Mouse (Mus musculus): ENCODE data around the gene Naa50. TPM values are rescaled to one million over a fixed set of nuclear protein-coding genes. Genes with fewer than 3 reads are reported as not detected.

The Naa50 gene
- total RNA-seq, 2 experiments from 2014 or later = 64.5 to 68.8 TPM

DNA sequence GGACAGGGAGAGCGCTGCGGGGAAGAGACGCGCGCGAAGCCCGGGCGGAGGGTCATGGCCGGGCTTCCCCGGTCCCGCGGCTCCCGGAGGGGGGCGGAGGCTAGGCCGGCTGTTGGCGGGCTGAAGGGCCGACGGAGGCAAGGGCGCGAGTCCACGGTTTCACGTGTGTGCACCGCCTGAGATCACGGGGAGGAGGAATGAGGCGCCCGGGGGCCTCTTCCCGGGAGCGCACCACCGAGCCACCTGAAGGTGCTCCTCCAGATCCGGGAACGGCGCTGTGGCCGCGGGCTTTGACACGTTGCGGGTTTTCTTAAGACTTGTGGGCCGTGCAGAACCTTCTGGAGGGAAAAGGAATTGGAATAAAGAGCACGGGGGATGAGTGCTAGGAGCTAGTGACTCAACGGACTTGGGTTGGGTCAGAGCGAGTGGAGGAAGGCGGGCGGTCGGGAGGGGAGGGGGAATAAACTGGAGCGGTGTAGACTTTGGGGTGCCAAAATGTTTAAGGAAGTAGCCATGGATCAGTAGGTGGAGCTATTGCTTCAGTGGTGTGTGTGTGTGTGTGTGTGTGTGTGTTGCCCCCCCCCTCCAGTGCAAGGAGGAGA is 657 bp downstream of the Naa50 start:
- DNase-seq = peak; percentile 55 to 62

DNA sequence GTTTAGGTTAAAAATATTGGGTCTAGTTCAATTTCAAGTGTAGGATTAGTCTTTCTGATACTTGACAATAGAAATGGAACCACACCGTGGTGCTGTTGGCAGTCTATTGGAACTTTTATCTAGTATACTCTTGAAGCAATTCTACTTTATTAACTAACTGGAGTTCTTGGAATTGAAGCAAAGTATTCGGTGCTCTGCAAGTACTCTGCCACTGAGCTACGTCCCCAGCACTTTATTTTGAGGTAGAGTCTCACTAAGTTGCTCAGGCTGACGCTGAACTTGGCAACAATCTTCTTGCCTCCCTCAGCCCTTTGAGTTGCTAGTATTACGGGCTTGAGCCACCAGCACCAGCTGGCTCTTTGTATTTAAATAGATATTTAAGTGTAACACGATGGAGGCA is 1.9 kb downstream of the Naa50 start:
- DNase-seq = no peak

DNA sequence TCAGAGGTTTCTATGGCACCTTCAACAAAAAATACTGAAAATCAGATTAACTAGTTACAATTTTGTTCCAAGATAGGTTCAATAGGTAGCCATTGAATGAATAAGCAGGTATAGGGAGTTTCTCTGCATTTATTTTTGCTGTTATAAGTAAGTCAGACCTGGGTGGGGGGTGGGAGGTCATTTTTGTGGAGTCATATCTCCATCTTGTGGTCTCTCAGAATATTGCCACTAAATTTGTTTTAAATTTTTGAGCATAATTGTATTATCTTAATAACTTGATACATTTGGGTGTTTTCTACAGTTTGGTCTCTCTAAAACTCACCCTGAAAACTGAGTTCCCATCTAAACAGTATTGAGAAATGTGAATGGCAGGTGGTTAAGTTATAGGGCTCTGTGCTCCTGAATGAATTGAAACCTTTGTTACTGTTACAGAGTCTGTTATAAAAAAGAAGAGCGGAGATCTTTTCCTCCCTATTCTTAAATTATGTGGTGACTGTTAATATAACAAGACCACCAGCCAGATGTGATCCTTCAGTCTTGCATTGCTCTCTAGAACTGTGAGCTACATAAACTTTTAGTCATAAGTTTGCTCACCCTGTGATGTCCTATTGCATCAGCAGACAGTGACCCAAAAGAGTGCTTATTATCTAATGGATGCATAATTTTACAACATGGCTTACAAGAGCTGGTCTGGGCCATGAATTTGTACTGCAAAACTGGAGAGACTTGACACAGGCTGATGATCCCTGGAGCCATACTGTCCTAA is 9.6 kb downstream of the Naa50 start:
- DNase-seq = no peak

DNA sequence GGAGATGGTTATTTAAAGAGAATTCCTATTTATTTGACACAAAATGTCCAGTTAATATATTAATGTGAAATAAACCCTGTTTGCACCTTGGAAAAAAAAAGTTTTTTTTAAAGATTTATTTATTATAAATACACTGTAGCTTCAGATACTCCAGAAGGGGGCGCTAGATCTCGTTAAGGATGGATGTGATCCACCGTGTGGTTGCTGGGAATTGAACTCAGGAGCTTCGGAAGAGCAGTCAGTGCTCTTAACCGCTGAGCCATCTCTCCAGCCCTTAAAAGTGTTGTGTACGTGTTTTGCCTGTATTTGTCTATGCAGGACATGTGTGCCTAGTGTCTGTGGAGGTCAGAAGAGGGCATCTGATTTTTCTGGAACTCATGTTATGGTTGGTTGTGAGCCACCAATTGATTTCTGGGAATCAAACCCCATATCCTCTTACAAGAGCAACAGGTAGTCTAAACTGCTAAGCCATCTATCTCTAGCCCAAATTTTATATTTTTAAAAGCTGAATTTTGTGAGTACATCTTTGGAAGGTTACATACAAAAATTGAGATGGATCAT is 14.9 kb downstream of the Naa50 start:
- no peak for DNase-seq

DNA sequence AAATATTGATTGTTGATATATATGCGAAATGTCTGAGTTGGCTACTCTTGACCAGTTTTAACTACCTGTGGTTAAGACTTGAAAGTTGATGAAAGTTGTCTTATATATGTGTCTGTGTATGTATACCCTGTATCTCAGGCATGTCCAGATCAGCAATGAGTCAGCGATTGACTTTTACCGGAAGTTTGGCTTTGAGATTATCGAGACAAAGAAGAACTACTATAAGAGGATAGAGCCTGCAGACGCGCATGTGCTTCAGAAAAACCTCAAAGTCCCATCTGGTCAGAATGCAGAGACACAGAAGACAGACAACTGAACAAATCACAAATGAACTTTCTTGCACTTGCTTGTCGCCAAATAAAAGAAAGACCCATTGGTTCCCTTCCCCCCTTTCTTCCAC is 19.7 kb downstream of the Naa50 start:
- no peak for DNase-seq

DNA sequence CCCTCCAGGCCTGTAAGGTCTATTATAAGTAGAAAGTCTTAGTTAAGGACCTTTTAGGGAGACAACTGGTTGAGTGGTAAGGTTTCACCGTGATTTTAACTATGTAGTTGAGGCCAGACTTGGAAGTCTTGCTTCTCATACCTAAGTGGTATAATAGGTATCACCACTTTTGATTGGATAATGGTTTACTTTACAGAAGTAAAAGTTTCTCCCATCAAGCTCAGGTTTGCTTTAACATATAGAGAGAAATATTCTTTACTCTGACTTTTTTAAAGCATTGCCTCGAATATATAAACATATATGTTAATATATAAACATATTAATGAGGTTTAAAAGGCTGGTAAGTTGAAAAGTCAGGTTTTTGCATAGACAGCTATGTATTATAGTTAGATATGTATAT is 24.2 kb downstream of the Naa50 start:
- DNase-seq = no peak

DNA sequence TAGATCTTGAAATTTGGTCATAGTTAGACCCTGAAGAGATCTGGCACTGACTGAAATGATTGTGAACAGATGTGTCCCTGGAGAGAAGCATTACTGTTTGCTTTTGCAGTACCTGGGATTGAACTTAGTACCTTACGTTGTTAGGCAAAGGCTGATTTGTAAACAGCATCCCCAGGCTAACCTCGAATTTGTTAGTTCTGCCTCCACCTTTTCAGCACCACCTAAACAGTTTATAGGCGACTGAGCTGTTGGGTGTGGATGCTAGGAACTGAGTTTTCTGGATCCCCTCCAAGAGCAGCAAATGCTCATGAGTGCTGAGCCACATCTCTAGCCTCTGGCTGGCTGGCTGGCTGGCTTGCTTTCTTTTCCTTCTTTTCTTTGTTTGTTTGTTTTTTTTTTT is 25.6 kb downstream of the Naa50 start:
- DNase-seq = no peak

DNA sequence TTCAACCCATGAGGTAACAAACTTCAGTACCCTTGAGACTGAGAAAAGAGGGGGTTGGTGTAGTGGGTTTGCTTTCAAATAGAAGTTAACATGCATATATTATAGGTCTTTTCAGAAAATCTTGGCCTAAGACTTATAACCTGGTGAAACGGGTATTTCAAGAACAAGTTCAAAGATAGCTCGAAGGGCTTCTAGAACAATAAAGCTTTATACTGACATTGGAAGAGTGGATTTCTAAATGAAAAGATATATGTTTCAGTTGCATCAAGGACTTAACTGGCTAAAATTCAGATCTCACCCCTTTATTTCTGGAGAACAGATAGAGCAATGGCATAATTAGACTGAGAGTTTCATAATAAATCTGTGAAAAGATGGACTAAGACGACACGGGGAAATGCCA is 29.4 kb downstream of the Naa50 start:
- no peak for DNase-seq

DNA sequence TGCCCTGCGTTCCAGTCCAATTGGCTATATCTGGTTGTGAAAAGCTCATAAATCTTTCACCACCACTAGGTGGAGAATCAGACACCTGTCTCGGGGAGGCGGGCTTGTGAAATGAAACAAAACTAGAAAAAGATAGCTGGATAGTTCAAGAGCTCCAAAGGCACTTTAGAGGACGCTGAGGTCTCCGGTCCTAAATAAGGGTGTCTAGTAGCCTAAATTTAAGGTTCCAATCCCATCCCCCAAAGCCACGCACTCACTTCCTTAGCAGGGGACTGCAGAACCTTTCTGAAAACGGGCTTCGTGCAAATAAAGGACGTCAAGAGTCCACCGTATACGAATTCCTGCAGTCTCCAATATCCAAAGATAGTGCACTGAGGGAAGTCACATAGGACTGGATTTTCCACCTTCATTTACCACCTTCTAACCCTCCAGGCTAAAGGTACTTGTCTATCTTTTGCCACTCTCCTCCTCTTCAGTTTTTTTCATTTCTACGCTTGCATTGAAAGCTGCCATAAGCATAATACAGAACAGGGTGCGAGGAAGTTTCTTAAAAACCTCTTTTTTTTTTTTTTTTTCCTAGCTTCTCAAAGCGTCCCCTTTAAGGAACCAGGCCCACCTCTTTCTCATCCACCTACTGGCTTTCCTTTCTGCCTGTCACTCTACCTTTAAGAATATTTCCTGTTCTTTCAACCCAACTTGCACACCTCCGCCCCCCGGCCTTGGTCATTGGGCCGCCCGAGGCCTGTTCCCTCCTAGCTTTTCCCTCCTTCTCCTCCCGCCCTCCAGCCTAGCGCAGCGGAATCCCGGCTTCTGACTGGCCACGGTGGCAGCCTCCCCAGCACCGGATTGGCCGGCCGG is 32.9 kb downstream of the Naa50 start:
- DNase-seq = peak; percentile 99

DNA sequence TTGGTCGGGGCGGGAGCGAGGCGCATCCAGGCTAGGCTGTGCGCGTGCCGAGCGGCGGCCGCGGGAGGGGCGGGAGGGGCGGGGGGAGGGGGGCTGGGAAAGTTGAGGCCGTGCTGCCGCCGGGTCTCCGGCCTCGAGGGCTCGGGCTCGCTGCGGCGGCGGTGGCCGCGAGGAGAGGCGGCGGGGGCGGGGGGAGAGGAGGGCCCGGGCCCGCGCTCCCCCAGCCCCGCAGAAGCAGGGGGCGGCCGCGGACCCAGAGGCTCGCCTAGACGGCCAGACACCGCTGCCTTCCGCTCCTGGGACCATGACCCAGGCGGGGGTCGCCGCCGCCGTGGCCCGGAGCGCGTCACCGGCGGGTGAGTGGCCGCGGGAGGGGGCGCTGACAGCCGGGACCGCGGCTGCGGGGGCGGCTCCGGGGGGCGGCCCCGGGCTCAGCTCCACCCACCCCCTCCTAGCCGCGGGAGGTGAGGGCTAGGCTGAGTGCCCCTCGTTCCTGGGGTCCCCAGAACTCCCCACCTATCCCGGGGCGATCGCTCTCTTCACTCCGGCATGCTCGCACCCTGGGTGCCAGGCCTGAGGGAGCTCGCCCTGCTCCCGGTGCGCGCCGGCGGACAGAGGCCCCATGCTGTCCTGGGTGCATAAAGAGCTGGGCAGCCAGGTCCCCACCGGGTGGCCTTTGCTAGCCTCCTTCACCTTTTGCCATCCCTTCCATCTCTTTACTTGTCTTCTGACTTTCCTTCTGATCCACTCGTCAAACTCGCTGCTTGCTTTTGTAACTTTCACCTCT is 33.7 kb downstream of the Naa50 start, which contains the start of gene Usf3:
Gene Usf3, plus strand, starts transcription at position 92 of the 787 bp plus-strand sequence.
- peak; percentile 58 to 63 for DNase-seq

DNA sequence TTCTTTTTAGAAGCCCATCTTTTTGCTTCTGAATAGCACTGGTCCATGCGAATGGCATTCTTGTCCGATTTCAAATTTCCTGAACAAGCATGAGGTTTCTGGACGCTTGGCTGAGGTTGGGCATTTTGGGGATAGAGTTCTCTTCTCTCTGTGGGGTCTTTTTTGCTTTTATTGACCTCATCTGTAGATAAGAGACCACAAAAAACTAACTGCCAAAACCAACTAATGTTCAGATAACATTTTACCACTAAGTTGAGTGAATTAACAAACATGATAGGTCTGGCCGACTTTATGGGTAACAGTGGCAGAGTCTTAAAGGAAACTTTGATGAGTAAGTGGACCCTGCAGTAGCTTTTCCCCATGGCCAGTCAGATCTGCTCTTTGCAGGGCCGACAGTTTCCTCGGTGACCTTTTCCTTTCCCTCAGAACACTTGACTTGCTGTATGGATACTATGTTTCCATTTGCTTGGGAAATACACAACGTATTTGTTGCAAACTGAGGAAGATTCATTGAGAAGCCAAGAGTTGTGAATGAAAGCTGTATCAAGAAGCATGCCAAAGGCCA is 34.4 kb downstream of the Naa50 start:
- no peak for DNase-seq

DNA sequence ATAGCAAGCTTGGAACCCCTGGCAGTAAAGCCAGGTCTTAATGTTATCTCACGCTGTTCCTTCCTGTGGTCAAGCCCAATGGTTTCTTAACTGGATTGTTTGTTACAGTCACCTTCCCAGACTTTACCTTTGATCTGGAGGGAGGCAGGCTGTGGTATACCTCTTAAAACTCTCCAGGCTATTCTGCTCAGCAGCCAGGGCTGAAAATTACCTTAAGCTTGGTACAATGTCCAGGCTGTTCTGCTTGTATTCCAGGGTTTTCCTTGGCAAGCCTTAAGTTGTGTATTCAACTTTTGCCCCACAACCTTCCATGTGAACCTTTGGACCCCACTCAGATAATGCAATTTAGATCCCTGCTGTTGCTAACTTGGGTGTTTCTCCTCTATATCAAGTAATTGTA is 35.4 kb downstream of the Naa50 start:
- no peak for DNase-seq

DNA sequence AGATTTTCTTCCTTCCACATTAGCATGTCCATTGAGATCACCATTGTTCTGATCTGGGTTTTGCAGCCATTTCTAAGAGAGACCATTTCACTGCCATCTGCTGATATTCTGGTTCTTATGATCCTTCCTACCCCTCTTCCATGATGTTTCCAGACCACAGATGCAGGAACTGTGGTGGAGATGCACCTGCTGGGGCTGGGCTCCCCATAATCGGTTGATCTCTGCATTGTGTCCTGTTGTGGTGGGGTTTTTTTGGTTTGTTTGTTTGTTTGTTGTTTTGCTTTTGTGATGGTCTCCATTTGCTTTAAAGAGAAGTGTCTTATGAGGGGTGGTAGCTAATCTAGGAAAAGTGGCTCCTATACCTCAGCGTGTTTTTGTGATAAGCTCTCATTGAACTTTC is 36.9 kb downstream of the Naa50 start:
- no peak for DNase-seq

DNA sequence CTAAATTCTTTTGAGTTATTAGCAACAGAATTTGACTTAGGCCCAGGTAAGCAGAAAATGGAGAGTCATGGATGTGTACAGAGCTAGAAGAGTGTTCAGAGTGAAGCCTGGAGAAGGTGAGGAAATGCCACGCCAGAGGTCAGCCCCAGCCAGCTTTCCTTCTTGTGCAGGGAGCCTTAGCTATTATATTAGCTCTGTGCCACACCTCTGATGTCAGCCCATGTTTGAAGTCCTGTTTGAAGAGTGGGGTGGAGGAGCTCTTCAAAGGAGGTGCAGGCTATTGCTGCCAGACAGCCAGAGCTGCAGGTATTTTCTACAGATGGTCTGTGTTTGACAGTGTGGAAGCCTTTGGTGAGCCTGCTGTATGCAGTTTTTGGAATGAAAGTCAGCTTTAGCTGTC is 38.9 kb downstream of the Naa50 start:
- DNase-seq = no peak

DNA sequence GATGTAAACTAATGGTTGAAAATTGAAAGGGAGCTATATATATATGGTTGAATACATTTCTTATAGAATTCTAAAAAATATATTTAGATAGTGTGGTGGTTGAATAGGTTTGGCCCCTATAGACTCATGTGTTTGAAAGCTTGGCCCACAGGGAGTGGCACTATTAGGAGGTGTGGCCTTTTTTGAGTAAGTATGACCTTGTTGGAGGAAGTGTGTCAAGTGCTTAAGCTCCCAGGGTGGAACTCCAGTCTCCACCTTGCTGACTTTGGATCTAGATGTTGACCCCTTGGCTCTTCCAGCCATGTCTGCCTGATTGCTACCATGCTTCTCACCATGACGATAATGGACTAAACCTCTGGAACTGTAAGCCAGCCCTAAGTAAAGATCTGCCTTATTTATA is 43.0 kb downstream of the Naa50 start:
- DNase-seq = no peak

DNA sequence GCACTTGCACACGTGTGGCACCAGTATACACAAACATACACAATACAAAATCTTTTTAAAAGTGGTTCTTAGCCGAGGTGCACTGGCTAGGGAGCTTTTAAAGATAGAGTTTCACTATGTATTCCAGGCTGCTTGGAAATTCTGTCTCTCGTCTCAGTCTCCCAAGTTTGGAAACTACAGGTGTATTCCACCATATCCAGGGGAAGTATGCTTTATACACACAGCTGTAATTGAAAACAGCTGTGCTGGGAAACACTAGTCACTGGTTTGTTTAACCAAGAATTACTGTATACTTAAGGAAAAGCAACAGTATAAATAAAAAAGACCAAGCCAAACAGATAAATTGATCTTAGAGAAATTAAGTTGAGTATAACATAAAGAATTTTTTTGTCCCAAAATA is 45.1 kb downstream of the Naa50 start:
- no peak for DNase-seq

DNA sequence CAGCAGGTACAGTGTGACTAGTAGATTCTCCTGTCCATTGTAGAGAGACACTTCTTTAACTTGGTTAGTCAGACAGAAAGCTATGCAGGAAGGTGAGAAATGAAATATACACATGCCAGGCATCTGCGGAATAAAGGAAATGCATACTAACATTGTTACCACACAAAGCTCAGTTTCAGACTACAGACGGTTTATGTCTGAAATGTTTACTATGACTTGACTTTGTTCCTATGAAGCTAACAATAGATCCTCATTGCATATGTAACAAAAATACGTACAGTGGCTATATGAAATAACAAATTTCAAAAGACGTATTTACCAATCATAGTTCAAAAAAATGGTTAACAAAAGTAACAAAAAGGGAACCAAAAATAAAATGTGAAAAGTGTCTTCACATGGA is 47.5 kb downstream of the Naa50 start:
- DNase-seq = no peak

DNA sequence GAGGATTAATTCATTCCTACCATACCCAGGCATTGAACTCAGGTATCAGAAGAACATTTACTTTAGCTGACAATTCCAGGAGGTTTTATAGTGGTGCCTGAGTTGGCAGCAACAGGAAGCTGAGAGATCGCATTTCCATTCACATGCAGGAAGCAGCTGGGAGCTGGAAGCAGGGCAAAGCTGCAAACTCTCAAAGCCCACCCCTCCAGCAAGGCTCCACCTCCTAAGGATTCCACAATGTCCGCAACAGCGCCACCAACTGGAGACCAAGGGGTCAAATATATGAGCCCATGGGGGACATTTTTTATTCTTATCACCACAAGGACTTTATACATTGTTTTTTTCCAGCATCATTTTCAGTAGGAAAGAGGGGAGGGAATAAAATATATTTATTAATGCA is 49.1 kb downstream of the Naa50 start:
- DNase-seq = no peak

DNA sequence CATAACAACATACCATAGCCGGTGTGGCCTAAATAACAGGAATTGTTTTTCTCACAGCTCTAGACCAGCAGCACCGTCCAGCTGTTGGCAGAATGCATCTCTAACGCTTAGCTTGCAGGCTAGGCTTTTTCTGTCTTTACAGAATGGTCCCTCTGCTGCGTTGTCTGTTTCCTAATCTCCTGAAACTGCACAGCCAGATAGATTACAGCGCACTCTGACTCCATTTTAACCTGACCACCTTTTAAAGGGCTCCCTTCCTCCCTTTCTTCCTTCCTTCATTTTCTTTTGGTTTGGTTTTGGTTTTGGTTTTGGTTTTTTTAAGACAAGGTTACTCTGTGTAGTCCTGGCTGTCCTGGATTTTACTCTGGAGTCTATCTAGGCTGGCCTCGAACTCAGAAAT is 50.4 kb downstream of the Naa50 start:
- DNase-seq = no peak

DNA sequence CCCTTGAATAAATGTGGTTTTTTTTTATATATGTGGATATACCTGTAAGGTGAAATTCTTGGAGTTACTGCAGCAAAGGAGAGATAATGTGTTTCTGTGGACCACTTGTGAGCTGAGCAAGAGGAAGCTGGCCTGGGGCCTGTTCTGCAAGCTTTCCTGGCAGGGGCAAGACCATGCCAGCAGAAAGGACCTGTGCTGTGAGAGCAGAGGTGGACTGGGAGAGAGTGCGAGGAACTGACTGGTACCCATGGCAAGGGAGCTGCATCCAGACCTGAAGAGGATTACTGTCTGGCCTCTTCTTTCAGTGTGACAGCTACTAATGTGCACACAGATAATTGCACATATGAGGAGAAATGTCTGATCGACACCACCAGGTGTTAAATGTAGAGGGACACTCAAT is 51.3 kb downstream of the Naa50 start:
- no peak for DNase-seq

DNA sequence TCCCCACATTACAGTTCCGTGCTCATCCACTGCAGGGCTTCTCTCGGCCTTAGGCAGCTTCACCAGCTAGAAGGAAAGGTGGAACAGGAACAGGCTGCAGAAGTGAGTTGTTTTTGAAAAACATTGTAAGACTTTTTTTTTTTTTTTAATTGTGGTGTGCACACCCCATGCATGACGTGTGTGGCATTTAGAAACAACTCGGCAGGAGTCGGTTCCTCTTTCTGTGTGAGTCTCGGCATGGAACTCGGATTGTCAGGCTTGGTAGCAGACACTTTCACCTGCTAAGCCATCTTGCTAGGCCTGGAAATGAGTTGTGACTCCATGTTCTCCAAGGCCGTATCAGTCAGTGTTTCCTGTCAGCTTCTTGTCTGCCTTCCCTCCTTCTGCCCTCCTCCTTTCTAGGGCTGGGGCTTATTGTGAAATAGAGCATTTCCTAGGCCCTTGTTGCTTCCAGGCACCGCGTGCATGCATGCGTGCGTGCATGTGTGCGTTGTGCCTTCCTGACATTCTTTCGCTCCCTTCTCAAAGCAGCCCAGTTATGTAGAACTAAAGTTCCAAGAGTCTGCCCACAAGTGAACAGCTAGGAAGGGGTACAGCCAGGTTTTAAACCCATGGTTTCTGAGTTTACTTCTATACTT is 59.6 kb downstream of the Naa50 start:
- DNase-seq = no peak

Measured in layer of hippocampus, postnatal 36 days (tissue).